Mouse (Mus musculus): ENCODE data around the gene Il18r1.

Gene Il18r1

DNA sequence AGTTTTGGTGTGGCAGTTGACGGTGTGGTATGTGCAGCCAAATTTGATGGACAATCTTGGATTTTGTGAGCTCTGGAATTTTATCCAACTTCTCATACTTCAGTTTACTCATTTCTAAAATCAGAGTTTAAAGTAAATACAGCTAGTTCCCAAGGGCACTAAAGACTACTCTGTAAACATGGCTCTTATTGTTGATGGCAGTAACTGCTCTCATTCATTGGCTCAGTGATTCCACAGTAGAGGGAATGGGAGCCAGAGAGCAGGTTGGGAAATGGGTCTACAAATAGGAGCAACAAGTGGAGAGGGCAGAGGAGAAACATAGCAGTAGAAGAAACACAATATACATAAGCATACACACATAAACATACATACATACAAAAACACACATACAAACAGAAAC lies 34.4 kb downstream of the Il18r1 start:
- DNase-seq = peak; percentile 28

GRCm38 (mm10) chr1:40501126-40501525 lies 35.8 kb downstream of the Il18r1 start:
- peak; percentile 64 for DNase-seq

GRCm38 (mm10) chr1:40501546-40502398 lies 36.4 kb downstream of the Il18r1 start:
- DNase-seq = peak; percentile 77

GRCm38 (mm10) chr1:40504548-40504947 lies 39.2 kb downstream of the Il18r1 start:
- DNase-seq = peak; percentile 29

- DNase-seq = peak; percentile 22
These were observed 49.7 kb downstream of the Il18r1 start, which contains the start of gene Il18rap for GRCm38 (mm10) chr1:40514851-40515585. Gene Il18rap, plus strand, starts transcription at chr1:40515362.

- peak; percentile 41 for DNase-seq
These were observed 51.0 kb downstream of the Il18r1 start for GRCm38 (mm10) chr1:40516364-40516763.

- peak; percentile 61 for DNase-seq
These were observed 57.6 kb downstream of the Il18r1 start for GRCm38 (mm10) chr1:40522918-40523317.

GRCm38 (mm10) chr1:40523971-40524722 lies 58.8 kb downstream of the Il18r1 start:
- DNase-seq = peak; percentile 74

- DNase-seq = peak; percentile 60
These were observed 63.9 kb downstream of the Il18r1 start for GRCm38 (mm10) chr1:40529287-40529686.

GRCm38 (mm10) chr1:40537577-40537976 lies 72.2 kb downstream of the Il18r1 start:
- no peak for DNase-seq

GRCm38 (mm10) chr1:40544650-40545049 lies 79.3 kb downstream of the Il18r1 start:
- DNase-seq = no peak

- DNase-seq = no peak
These were observed 81.3 kb downstream of the Il18r1 start for GRCm38 (mm10) chr1:40546645-40547044.

GRCm38 (mm10) chr1:40547064-40547572 lies 81.8 kb downstream of the Il18r1 start:
- no peak for DNase-seq

DNA sequence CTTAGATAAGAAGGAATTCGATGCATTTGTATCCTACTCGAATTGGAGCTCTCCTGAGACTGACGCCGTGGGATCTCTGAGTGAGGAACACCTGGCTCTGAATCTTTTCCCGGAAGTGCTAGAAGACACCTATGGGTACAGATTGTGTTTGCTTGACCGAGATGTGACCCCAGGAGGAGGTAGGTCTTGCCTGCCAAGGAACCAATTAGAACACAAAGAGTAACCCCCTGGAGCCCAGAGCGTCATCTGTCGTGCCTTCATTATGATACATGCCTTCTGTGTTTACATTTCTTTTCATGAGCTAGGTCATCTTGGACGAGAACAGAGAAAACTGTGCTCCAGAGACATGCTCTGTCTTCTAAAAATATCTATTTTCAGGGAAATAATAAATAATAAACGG lies 82.4 kb downstream of the Il18r1 start:
- DNase-seq = no peak

Data from heart, adult 11 months (tissue).